Mouse (Mus musculus) cerebellum, adult 11 months (tissue): ENCODE results near the gene Glyr1.
A peak's percentile ranks its signal among the peaks of the same experiment; 100 is the strongest.

ENCODE experiments used
- DNase-seq: peaks from one replicate; pipeline ENCODE4 v3.0.0; 2022

Glyr1 gene

GRCm38 (mm10) chr16:5010371-5010935 is 39.2 kb downstream of the Glyr1 start:
- DNase-seq, result no peak

GRCm38 (mm10) chr16:5008076-5008475 is 41.6 kb downstream of the Glyr1 start:
- peak; percentile 14 for DNase-seq

- no peak for DNase-seq
Measured at GRCm38 (mm10) chr16:5007492-5007891, 42.2 kb downstream of the Glyr1 start.

- DNase-seq, result no peak
Measured at GRCm38 (mm10) chr16:5007067-5007466, 42.6 kb downstream of the Glyr1 start, which contains the start of gene Smim22. Smim22 (plus strand) TSS chr16:5007288.

- no peak for DNase-seq
Measured at GRCm38 (mm10) chr16:5000611-5001010, 49.1 kb downstream of the Glyr1 start.

GRCm38 (mm10) chr16:4998984-4999383 is 50.7 kb downstream of the Glyr1 start:
- no peak for DNase-seq

GRCm38 (mm10) chr16:4997553-4997952 is 52.1 kb downstream of the Glyr1 start, which contains the start of gene Sept12:
Sept12 (minus strand) TSS chr16:4997852.
- DNase-seq, result no peak

GRCm38 (mm10) chr16:4993276-4993675 is 56.4 kb downstream of the Glyr1 start:
- DNase-seq, result no peak

- no peak for DNase-seq
Measured at GRCm38 (mm10) chr16:4984717-4985116, 64.9 kb downstream of the Glyr1 start.

GRCm38 (mm10) chr16:4979755-4980380 is 69.8 kb downstream of the Glyr1 start:
- no peak for DNase-seq

GRCm38 (mm10) chr16:4978275-4979051 is 71.2 kb downstream of the Glyr1 start:
- DNase-seq, result no peak

GRCm38 (mm10) chr16:4976180-4976579 is 73.5 kb downstream of the Glyr1 start:
- DNase-seq, result peak; percentile 57

GRCm38 (mm10) chr16:4974521-4974920 is 75.1 kb downstream of the Glyr1 start:
- peak; percentile 52 for DNase-seq

GRCm38 (mm10) chr16:4971626-4972025 is 78.0 kb downstream of the Glyr1 start:
- no peak for DNase-seq

GRCm38 (mm10) chr16:4969055-4969843 is 80.4 kb downstream of the Glyr1 start:
- DNase-seq, result no peak

- no peak for DNase-seq
Measured at GRCm38 (mm10) chr16:4968426-4968825, 81.2 kb downstream of the Glyr1 start.

GRCm38 (mm10) chr16:4965392-4966129 is 84.1 kb downstream of the Glyr1 start:
- peak; percentile 51 for DNase-seq

GRCm38 (mm10) chr16:4964731-4965391 is 84.8 kb downstream of the Glyr1 start:
- DNase-seq, result no peak
